Mouse (Mus musculus) stomach, postnatal 0 days (tissue): ENCODE measurements around the gene Teddm1b.

Source experiments
- CTCF ChIP-seq: IDR thresholded peaks from 2 replicates; pipeline ENCODE4 v1.5.1; 2016; ENCODE audit warnings: antibody characterized with exemption, low read depth, mild to moderate bottlenecking, moderate library complexity
- EP300 ChIP-seq: optimal IDR thresholded peaks from 2 replicates; pipeline ENCODE3; 2016; ENCODE audit warnings: antibody characterized with exemption

DNA sequence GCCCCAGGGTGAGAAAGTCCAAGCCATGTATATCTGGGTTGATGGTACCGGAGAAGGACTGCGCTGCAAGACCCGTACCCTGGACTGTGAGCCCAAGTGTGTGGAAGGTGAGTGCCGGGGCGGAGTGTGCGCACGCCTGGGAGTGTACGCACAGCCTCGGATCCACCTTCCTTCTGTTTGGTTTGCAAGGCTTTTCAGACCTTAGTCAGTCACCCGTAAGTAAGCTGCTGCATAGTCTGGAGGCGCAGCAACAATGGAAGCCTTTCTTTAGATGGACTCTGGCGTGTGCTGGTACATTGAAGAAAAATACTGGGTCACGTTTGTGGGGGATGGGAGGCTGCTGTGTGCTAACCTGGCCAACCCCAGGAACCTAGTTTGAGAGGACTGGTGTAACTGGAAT is 28.9 kb downstream of the Teddm1b start:
- TF ChIP-seq EP300 (no peak), CTCF (no peak)
